Mouse (Mus musculus) R1 (cell line): ENCODE measurements around the gene Ptpn3.
A peak's percentile ranks its signal among the peaks of the same experiment; 100 is the strongest.
"Not testable (repeated sequence)": the region's sequence is repeated elsewhere in the genome, so short reads cannot be mapped to it uniquely, and the experiment has no call there.

Experiments
- DNase-seq: peaks from one replicate; pipeline ENCODE4 v3.0.0-alpha.2; 2018; ENCODE audit warnings: low read depth, low spot score

The Ptpn3 gene

DNA sequence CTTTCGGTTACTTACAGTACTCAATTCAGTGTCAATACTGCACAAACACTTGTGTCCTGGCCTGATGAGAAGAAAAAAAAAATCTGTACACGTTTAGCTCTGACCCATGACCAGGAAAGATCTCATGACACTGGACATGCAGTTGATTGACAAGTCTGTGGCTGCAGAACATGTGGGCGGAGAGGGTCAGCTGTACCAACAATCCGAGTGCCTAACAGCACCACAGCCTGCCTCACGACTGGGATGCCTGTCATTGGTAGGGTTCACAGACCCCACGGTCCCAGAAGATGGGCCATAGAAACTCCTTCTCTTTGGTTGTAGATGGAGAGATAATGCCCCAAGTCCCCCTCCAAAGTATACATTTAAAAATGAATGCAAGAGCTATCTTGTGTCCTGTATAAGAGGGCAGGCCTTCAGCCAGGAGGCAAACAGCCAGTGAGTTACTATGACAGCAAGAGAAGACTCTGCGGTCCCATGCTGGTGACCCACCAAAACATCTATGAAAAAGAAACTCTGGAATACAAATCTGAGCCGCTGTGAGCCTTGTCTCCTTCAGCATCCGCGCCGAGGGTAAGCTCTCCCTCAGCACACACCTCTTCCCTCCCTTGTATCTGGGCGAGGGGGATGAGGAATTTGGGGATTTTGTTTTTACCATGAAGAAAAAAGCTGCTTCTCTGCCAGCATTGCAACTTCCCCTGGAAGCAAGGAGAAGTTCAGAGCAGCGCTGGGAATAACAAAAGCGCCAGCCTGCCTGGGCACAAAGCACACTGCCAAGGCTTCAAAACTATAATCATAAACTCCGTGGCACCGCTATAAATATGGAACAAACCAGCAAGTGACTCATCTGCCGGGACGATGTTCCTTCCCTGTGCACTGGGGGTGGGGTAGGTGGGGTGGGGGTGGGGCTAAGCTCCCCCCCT is 72.8 kb downstream of the Ptpn3 start:
- no peak for DNase-seq

DNA sequence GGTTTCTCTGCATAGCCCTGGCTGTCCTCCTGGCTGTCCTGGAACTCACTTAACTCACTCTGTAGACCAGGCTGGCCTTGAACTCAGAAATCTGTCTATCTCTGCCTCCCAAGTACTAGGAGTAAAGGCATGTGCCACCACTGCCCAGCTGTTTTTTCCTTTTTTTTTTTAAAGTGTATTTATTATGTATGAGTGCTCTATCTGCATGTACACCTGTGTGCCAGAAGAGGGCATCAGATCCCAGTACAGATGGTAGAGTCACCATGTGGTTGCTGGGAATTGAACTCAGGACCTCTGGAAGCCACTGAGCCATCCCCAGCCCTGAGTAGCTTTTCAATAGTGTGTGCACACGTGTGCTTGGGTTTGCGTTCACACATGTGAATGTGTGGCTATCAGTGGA is 76.9 kb downstream of the Ptpn3 start:
- peak; percentile 47 for DNase-seq

DNA sequence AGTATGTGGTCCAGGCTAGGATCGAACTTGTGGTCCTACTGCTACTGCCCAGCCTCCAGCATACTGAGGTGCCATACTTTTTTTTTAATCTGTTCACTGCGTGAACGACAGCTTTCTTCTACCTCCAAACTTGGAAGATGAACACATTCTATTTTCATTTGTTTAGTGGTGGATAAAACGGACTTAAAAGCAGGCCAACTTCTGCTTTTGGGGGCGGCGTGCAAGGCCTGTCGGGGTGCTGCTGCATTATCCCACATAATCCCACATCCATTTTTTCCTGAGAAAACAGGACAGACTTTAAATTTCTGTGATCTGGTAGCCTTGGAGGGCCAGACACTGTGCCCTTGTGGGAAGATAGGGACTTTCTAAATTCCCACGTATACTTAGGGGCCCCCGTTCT is 83.9 kb downstream of the Ptpn3 start:
- DNase-seq: no peak

DNA sequence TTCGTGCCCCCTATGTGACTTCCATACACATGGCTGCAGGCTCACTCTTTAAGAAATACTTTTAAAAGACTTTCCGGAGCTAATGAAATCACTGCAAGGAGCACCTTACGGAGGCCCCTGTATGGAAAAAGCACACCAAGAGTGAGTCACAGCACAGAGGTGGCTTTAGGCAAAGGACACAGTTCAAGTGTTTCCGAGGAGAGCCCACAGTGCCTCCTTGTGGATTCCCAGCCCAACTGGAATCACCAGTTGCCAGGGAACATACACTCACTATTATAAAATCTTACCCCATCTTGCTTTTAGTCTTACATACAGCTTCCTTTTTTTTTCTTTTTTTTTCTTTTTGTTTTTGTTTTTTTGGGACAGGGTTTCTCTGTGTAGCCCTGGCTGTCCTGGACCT is 85.1 kb downstream of the Ptpn3 start:
- DNase-seq: peak; percentile 31

DNA sequence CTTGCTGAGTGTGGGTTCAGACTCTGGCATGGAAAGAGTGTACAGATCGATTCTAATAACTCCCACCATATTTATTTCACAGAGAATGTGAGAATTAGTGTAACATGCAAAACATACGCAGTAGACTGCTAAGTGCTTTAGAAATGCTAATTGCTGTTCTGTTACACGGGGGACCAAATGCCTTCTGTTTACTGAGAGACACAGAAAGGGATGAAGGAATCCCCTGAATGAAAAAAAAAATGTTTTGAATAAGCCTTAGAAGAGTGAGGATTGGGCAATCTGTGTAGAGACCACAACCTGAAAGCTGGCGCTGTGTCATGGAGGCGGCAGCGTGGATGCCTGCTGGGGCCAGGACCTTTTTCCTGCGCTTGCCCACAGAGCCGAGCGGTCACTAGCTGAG is 86.8 kb downstream of the Ptpn3 start:
- DNase-seq: no peak

DNA sequence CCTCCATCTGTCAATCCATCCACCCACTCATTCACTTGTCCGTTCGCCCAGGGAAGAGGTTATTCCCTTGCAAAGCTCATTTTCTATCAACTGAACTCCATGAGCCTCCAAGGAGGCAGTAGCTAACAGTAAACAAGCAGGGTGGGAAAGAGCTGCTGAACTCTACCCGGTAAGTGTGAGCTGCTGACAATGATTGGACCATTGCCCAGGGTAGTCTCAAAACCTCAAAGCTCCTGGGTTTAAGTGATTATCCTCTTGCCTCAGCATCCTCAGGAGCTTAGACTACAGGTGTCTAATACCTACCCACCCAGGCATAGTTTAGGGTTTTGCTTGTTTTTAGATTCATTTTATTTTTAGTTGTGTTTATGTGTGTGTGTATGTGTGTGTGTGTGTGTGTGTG is 87.5 kb downstream of the Ptpn3 start:
- DNase-seq: no peak

DNA sequence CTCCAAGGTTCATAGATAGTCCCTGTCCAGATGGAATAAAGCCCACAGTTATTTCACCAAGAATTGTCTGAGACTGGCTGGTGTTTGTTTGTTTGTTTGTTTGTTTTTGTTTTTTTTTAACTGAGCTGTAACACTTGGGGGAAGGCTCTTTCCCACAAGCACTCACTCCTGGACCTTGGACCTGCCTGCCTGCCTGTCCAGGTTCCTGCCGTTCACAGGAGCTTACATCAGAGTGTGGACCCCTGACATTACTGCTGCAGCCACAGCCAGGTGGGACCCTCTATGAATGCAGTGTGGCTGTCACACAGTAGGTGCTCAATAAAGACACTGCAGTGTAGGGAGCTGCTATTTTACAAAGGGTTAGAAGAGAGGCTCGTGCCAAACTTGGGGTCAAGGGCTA is 89.9 kb downstream of the Ptpn3 start:
- DNase-seq: no peak

DNA sequence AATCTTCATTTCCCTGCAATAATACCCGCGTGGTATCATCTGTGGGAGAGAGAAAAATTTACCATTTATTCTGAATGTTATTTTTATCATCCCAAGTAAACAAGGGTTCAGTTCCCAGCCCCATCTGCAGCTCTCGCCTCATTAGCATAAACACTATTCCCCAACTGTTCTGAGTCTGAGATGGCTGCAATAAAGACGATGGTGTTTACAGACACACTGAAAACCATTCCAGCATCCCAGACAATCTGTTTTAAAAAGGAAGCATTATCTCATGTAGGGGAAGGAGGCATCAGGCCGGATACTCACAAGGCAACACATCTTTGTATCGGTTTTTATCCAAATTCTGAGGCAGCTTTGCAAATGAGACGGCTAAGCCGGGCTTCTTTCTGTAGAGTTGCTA is 95.7 kb downstream of the Ptpn3 start:
- DNase-seq: no peak

DNA sequence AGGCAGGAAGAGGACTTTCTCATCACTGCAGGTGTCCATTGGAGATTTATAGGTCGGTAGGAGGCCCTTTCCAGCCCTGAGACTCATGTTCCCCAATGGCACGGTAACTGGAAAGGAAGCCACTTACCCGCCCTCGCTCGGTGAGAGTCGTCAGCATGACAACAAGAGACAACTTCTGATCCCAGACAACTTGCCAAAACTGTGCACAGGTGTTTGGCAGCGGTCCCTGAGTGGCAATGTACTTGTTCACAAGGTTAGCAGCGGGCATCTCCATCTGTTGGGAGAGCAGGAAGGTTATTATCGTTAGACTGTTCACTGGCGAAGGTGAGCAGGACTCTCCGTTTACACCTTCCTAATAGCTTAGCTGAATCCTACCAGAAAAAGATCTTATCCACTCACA is 96.9 kb downstream of the Ptpn3 start:
- no peak for DNase-seq

DNA sequence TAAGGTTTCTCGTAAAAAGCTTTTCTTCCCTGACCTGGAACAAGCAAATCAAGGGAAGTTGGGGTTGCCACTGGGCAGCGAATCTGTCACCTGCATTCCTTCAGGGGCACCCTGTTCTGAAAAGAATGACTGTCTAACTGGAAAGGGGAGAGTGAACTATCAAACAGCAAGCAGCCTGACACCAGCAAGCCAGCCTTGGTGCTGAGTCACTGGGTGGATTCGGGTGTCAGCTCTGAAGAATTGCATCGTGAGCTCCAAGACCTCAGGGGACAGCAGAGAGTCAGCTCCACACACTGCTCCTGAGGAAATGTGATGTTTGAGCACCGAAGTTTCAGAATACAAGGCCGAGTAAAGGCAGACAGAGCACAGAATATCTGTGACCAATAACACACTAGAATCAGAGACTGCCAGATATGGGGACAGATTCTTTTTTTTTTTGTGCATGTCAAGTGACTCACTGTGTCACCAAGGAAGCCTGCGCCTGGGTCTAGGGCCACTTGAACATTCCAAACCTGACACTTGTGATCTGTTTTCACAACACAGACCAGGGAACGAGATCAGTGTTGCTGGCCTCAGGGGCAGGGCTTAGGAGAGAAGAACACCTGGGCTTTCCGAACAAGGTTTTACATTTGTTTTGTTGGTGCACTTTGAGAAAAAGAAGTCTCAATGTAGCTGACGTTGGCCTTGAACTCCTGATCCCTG is 98.8 kb downstream of the Ptpn3 start:
- peak; percentile 27 for DNase-seq

DNA sequence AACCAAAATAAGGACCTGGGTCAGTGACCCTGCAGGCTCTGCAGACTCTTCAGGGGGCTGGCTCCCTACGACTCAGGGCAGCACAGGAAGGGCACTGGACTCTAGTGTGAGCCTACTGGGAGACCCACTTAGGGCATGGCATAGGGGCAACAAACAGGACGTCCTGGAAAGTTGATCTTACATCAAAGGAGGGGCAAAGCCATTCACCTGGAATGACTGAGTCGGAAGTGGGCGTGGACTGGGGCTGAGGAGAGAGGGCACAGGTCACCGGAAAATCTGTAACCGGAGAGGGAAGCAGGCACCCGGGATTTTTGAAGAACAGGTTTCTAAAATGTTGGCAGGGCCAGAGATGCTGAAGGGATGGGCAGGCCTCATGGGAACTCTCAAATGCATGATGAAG is 99.5 kb downstream of the Ptpn3 start:
- peak; percentile 23 for DNase-seq

DNA sequence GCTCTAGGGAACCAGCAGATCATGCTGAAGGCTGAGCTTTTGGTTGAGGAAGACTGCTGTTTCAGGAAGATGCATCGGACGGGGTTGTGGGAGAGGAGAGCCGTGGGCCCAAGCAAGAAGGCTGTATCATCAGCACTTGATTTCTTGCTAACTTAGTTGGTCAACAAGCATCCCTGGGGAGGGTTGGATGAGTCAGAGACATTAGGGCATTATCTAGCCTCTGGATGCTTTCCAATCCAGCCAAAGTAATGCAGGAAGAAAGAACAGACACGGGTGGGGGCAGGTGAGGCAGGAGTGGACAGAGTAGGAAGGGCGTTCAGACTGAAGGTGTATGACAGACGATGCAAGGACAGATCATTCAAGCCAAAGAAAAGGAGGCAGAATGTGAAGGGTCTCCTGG is 101.0 kb downstream of the Ptpn3 start:
- DNase-seq: no peak

DNA sequence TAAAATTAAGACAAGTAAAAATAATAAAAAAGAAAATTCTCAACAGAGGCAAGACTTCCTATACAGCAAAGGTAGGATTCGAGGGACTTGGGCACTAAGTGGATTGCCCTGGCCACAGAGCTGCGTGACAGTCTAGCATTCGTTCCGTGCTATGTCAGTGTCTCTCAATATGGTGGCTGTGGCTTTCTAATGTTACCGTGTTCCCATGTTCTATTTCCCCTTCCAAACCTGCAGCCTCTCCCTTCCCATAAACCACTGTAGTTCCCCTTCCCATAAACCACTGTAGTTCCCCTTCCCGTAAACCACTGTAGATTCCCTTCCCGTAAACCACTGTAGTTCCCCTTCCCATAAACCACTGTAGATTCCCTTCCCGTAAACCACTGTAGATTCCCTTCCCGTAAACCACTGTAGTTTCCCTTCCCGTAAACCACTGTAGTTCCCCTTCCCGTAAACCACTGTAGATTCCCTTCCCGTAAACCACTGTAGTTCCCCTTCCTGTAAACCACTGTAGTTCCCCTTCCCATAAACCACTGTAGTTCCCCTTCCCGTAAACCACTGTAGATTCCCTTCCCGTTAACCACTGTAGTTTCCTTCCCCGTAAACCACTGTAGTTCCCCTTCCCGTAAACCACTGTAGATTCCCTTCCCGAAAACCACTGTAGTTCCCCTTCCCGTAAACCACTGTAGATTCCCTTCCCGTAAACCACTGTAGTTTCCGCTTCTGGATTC is 102.8 kb downstream of the Ptpn3 start:
- DNase-seq: not testable (repeated sequence)

DNA sequence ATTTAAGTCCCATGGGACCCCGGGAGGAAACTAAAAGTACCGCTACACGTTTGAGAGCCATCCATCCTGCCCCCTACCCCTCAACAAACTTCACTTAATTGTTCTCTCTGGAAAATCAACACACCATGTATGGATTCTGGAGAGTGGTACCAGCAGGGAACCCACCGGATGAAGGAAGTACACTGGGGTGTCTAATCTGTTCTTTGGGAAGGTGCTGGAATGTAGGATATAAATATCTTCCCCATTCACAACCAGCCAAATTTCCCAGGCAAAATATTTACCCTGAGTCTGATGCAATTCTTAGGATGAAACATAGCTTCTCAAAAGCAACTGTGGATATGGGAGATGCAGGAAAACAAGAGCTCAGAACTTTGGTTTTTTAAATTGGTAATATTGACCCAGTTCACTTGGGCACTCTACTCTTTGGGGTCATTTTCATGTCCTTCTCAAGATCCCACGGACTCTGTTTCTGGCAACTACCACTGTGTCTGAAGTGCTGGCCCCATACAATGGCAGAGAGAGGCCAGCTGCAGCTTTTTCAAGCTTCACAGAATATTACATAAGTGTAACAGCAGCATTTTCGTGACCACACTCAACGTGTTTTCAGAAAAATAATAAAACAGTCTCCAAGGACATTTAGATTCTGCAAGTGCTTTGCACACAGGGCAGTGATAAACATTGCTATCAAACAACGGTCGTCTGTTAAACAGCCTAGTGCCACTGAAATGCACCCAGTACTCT is 109.9 kb downstream of the Ptpn3 start:
- DNase-seq: no peak

DNA sequence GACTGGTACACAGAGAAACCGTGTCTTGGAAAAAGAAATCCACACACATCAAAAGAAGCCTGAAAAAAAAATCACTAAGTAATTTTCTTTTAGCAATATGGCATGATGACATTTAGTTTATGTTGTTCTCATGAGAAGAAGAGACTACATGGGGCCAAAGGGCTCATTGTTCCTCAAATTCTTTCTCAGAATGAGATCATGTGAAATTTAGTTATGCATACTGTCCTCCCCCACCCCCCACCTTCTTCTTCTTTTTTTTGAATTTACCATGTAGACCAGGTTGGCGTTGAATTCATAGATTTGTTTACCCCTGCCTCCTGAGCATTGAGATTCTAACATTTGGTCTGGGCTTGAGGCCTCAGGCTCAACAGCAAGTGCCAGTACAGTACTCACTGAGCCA is 111.8 kb downstream of the Ptpn3 start:
- no peak for DNase-seq

DNA sequence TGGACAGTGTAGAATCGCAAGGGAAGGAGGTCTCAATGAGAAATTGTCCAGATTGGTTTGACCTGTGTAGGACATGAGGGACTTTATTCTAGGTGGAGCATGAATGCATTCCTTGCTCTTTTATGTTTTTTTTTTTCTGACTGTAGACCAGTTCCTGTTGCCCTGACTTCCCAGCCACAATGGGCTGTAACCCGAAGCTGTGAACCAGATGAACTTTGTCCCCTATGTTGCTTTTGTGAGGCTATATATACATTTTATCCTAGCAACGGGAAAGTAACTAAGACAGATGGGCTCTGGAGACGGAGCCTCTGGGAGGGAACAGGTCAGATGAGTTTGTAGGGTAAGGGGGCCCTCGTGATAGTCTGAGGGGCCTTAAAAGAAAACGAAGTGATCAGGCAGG is 115.6 kb downstream of the Ptpn3 start:
- peak; percentile 31 for DNase-seq

DNA sequence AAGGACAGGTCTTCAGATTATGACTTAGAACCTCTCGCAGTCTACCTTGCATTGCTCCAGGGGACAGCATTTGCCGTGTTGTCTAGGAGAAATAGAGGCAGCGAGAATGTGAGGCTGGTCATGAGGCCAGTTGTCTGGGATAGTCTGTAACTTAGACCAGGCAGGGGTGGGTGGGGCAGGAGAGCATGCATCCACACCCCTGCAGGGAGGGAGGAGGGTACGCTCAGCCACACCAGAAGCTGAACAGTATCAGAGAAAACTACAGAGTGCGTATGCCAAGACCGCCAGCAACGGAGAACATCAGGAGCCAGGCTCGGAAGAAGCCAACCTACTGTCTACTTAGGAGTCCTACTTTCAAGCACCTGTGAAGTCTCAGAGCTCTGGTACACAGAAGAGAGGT is 116.2 kb downstream of the Ptpn3 start:
- DNase-seq: no peak

DNA sequence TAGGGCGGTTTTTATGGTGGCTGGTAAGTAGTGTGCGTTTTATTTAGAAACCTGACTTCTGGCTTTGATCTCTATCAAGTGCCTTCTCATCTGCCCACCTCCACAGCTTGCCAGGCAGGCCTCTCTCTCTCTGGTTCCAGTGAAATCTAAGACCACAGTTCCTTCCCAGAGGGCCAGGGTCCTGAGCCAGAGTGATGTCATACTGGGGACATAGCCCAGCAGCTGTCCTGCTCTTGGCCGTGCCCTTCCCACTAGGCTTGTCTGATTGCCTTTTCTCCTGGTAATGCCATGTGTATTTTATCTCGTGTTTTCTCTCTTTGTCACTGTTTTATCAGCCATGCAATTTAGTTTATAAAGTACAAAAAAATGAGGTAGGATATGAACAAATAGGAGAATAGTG is 118.1 kb downstream of the Ptpn3 start:
- DNase-seq: no peak

DNA sequence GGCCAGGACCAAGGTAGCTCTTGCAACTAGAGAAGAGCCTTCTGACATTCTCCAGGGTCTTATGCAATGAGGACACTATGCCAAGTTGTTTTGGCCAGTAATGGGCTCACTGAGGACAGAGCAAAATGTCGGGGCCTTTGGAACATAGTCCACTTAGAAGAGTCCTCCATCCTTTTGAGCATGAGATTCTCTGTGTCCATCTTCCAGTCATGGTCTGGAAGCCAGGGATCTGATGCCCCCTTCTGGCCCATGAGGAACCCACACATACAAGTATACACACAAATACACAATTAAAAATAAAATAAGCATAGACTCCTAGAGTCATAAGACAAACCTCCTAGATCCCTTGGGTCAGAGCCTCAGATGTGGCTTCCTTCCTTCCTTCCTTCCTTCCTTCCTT is 120.1 kb downstream of the Ptpn3 start:
- DNase-seq: no peak

DNA sequence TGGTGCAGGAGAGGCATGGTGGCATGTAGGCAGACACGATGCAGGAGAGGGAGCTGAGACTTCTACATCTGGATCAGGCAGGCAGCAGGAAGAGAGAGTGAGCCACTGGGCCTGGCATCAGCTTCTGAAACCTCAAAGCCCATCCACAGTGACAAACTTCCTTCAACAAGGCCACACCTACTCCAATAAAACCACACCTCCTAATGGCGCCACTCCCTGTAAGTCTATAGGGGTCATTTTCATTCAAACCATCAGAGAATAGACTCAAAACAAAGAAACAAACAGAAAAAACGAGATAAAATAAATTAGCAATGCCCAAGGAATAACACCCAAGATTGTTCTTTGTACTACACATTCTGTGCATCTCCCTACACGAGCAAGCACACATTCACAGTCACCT is 122.8 kb downstream of the Ptpn3 start:
- DNase-seq: peak; percentile 53

DNA sequence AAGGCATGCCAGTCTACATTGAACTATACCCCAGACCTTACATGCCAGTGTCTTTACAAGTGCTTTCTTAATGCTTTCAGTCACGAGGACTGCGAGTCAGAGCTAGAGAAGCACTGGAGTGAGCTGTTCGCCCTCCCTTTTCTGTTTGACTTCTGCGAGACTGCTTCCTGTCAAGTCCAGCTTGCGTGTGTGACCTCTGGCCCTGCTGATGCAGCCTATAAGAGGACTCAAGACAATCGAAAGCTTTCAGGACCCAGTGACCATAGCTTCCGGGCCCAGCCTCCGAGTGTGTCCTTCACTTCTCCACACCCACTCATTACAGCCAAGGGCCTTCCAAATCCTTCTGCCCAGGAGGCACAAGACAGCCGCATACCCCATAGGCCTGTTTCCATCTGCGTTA is 126.3 kb downstream of the Ptpn3 start:
- no peak for DNase-seq

DNA sequence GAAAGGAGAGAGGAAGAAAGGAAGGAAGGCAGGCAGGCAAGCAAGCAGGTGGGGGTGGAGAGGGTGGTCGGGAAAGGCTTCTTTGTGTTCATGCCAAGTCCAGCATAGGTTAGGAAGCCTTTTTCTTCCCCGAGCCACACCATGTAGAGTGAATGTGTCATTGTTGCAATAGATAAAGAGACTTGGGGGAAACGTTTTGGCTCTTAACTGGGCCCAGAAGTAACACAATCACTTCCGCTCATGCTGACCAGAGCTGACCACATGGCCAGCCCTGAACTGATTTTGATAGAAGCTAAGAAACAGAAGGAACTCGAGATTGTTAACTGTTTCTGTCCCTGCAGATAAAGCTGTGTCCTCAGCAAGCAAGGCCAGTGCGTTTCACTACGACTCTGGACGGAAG is 128.8 kb downstream of the Ptpn3 start:
- DNase-seq: no peak
